Mouse (Mus musculus) intestine, postnatal 0 days (tissue): Measurements from ENCODE around the gene Atp6v0b. TPM values are rescaled to one million over a fixed set of nuclear protein-coding genes. Genes with fewer than 3 reads are reported as not detected.

Experiments used
- ATAC-seq: fragments of 200-750 bp; cut with Nextera tagmentation; 2 replicates; pipeline ENCODE4 v1.8.0; 2017; ENCODE audit warnings: mild to moderate bottlenecking, moderate TSS enrichment, moderate library complexity
- H3K27ac ChIP-seq: fragments of 300-500 bp; sonication (generic); 2 replicates; pipeline ENCODE4 v1.5.1; 2014; ENCODE audit warnings: mild to moderate bottlenecking, low read depth, low read length, moderate library complexity
- H3K27me3 ChIP-seq: fragments of 300-500 bp; sonication (generic); replicated peaks from 2 replicates; pipeline ENCODE4 v1.6.1; 2014; ENCODE audit warnings: low read length, mixed read lengths; ENCODE audit not compliant: control insufficient read depth, insufficient read depth
- H3K36me3 ChIP-seq: fragments of 300-500 bp; sonication (generic); 2 replicates; pipeline ENCODE4 v1.6.1; 2014; ENCODE audit warnings: mild to moderate bottlenecking, moderate library complexity; ENCODE audit not compliant: control insufficient read depth, insufficient read depth
- H3K4me1 ChIP-seq: fragments of 300-500 bp; sonication (generic); replicated peaks from 2 replicates; pipeline ENCODE4 v1.6.1; 2014; ENCODE audit warnings: antibody characterized with exemption, low read length, mixed read lengths; ENCODE audit not compliant: control insufficient read depth, insufficient read depth
- H3K4me2 ChIP-seq: fragments of 300-500 bp; sonication (generic); replicated peaks from 2 replicates; pipeline ENCODE4 v1.6.1; 2014; ENCODE audit warnings: low read depth, mild to moderate bottlenecking, moderate library complexity
- H3K4me3 ChIP-seq: fragments of 300-500 bp; sonication (generic); 2 replicates; pipeline ENCODE4 v1.5.1; 2014; ENCODE audit warnings: low read depth, low read length
- H3K9ac ChIP-seq: fragments of 300-500 bp; sonication (generic); 2 replicates; pipeline ENCODE4 v1.6.1; 2014; ENCODE audit warnings: mild to moderate bottlenecking, low read depth, low read length
- H3K9me3 ChIP-seq: fragments of 300-500 bp; sonication (generic); 2 replicates; pipeline ENCODE4 v1.6.1; 2016; ENCODE audit warnings: mixed run types; ENCODE audit not compliant: control insufficient read depth
- CTCF ChIP-seq: sonication (generic); IDR thresholded peaks from 2 replicates; pipeline ENCODE4 v1.5.1; 2016; ENCODE audit warnings: low read depth, mild to moderate bottlenecking, control low read depth, antibody characterized with exemption, moderate library complexity
- WGBS: fragments of 180-500 bp; shearing (Covaris S2); extraction: QIAGEN DNeasy Blood & Tissue Kit; methylation state at CpG from one replicate; pipeline ENCODE4 v1.1.7; 2014; 5-methylcytosine and 5-hydroxymethylcytosine counted together
- polyA plus RNA-seq: library from polyadenylated mRNA; unstranded; fragments of >200 nt; fragmentation: Nextera tagmentation; extraction: Ambion mirVana; gene quantifications from 2 replicates; pipeline ENCODE4 v1.2.1, GENCODE M21; 2015

Atp6v0b gene
- polyA plus RNA-seq, 1 experiment from 2014 or later = 442 TPM

GRCm38 (mm10) chr4:117890750-117891149 lies 3.6 kb upstream of the Atp6v0b start:
- no peak for TF ChIP-seq CTCF
- Histone ChIP-seq H3K4me3 (no peak overlapping the region), H3K27ac (no peak overlapping the region), H3K9ac (no peak overlapping the region), H3K9me3 (no peaks in the 10 kb centered on the region), H3K36me3 (peaks cover 8% of the 10 kb centered on the region; the same call in 1 of the 2 replicates), H3K27me3 (no peaks in the 10 kb centered on the region), H3K4me2 (no peak overlapping the region; the same call in 1 of the 2 replicates), H3K4me1 (0 out of 2 replicates have a peak, but pooled peaks cover 6% of the 10 kb centered on the region)
- 91% methylated on average over 8 of the region's 8 CpGs for WGBS
- no peak for ATAC-seq

- Histone ChIP-seq H3K27me3 (no peaks in the 10 kb centered on the region), H3K4me2 (no peak overlapping the region), H3K9me3 (no peaks in the 10 kb centered on the region), H3K4me3 (no peak overlapping the region), H3K36me3 (peaks cover 15% of the 10 kb centered on the region; the same call in 1 of the 2 replicates), H3K4me1 (0 out of 2 replicates have a peak, but pooled peaks cover 6% of the 10 kb centered on the region), H3K9ac (no peak overlapping the region), H3K27ac (no peak overlapping the region)
- no peak for ATAC-seq
- no peak for TF ChIP-seq CTCF
- WGBS = 92% methylated on average over 14 of the region's 14 CpGs
Observed at GRCm38 (mm10) chr4:117890031-117890430, 2.9 kb upstream of the Atp6v0b start.

- no peak overlapping the region for H3K4me2 ChIP-seq
- H3K36me3 ChIP-seq = peaks cover 21% of the 10 kb centered on the region
- TF ChIP-seq CTCF = no peak
- ATAC-seq = no peak
- WGBS = 90% methylated on average over 15 of the region's 15 CpGs
- H3K9me3 ChIP-seq = no peaks in the 10 kb centered on the region
- H3K4me3 ChIP-seq = no peak overlapping the region
- no peak overlapping the region for H3K27ac ChIP-seq
- H3K4me1 ChIP-seq = 0 out of 2 replicates have a peak, but pooled peaks cover 6% of the 10 kb centered on the region
- H3K27me3 ChIP-seq = no peaks in the 10 kb centered on the region
- no peak overlapping the region for H3K9ac ChIP-seq
Observed at GRCm38 (mm10) chr4:117889471-117889870, 2.3 kb upstream of the Atp6v0b start.

- no peaks in the 10 kb centered on the region for H3K9me3 ChIP-seq
- no peak for TF ChIP-seq CTCF
- WGBS = 67% methylated on average over 2 of the region's 2 CpGs
- ATAC-seq = no peak
- H3K4me1 ChIP-seq = 0 out of 2 replicates have a peak, but pooled peaks cover 6% of the 10 kb centered on the region
- peaks cover 26% of the 10 kb centered on the region for H3K36me3 ChIP-seq
- no peak overlapping the region for H3K9ac ChIP-seq
- no peak overlapping the region for H3K4me2 ChIP-seq
- H3K4me3 ChIP-seq = no peak overlapping the region
- no peak overlapping the region for H3K27ac ChIP-seq
- no peaks in the 10 kb centered on the region for H3K27me3 ChIP-seq
Observed at GRCm38 (mm10) chr4:117887920-117888319, 787 bp upstream of the Atp6v0b start.

- Histone ChIP-seq H3K4me3 (peak overlapping the region; percentile 98), H3K27ac (peak overlapping the region; percentile 68), H3K9ac (peak overlapping the region; percentile 89), H3K36me3 (peaks cover 26% of the 10 kb centered on the region), H3K9me3 (no peaks in the 10 kb centered on the region), H3K4me2 (peak overlapping the region; percentile 98), H3K4me1 (0 out of 2 replicates have a peak, but pooled peaks cover 6% of the 10 kb centered on the region), H3K27me3 (no peaks in the 10 kb centered on the region)
- 1% methylated on average over 24 of the region's 24 CpGs for WGBS
- ATAC-seq = peak; percentile 5; the same call in 1 of the 2 replicates
- no peak for TF ChIP-seq CTCF
Observed at GRCm38 (mm10) chr4:117886644-117887043, 489 bp downstream of the Atp6v0b start.

- H3K4me1 ChIP-seq = 0 out of 2 replicates have a peak, but pooled peaks cover 4% of the 10 kb centered on the region
- peaks cover 26% of the 10 kb centered on the region for H3K36me3 ChIP-seq
- TF ChIP-seq CTCF = no peak
- no peak for ATAC-seq
- H3K9ac ChIP-seq = no peak overlapping the region
- 83% methylated on average over 9 of the region's 9 CpGs for WGBS
- peak overlapping the region; percentile 98 for H3K4me3 ChIP-seq
- H3K27me3 ChIP-seq = no peaks in the 10 kb centered on the region
- no peak overlapping the region for H3K27ac ChIP-seq
- H3K9me3 ChIP-seq = no peaks in the 10 kb centered on the region
- peak overlapping the region; percentile 98 for H3K4me2 ChIP-seq
Observed at GRCm38 (mm10) chr4:117885994-117886393, 1.1 kb downstream of the Atp6v0b start.
